Mouse (Mus musculus) MEL (cell line): Measurements from ENCODE around the gene Fcnb. TPM values are rescaled to one million over a fixed set of nuclear protein-coding genes. Genes with fewer than 3 reads are reported as not detected.
A peak's percentile ranks its signal among the peaks of the same experiment; 100 is the strongest.

ENCODE experiments used
- DNase-seq: peaks from one replicate; pipeline ENCODE4 v3.0.0; 2011; ENCODE audit warnings: low read depth, low spot score
- H3K27ac ChIP-seq: 2 replicates; pipeline ENCODE4 v1.5.1; 2012; ENCODE audit warnings: low read depth, mild to moderate bottlenecking, control low read depth, low read length, moderate library complexity; ENCODE audit not compliant: control insufficient read depth
- H3K27me3 ChIP-seq, 2 experiments: fragments of 150-350 bp in 1 of 2; sonication (generic) in 1 of 2; 2 replicates each; pipeline ENCODE4 v1.6.1; 2012; ENCODE audit warnings: low read length in 2 of 2, mild to moderate bottlenecking in 2 of 2, improper control_type of control experiment in 1 of 2, moderate library complexity in 1 of 2; ENCODE audit not compliant: insufficient read depth in 2 of 2, control insufficient read depth in 1 of 2
- H3K36me3 ChIP-seq, 2 experiments: 2 replicates each; pipeline ENCODE4 v1.6.1; 2012 to 2014; ENCODE audit warnings: low read length in 2 of 2, improper control_type of control experiment in 1 of 2, inconsistent platforms in 1 of 2, mild to moderate bottlenecking in 1 of 2; ENCODE audit not compliant: insufficient read depth in 2 of 2, control insufficient read depth in 1 of 2
- H3K4me1 ChIP-seq, 2 experiments: fragments of 150-350 bp in 1 of 2; sonication (generic) in 1 of 2; 2 replicates each; pipeline ENCODE4 v1.6.1; 2012; ENCODE audit warnings: low read length in 2 of 2, improper control_type of control experiment in 1 of 2, mild to moderate bottlenecking in 1 of 2; ENCODE audit not compliant: insufficient read depth in 2 of 2, control insufficient read depth in 1 of 2
- H3K4me3 ChIP-seq, 2 experiments: fragments of 150-350 bp in 1 of 2; sonication (generic) in 1 of 2; 2 replicates each; pipeline ENCODE4 v1.5.1; 2012; ENCODE audit warnings: low read depth in 2 of 2, low read length in 2 of 2, mild to moderate bottlenecking in 2 of 2, moderate library complexity in 2 of 2, control low read depth in 1 of 2, improper control_type of control experiment in 1 of 2; ENCODE audit not compliant: control insufficient read depth in 1 of 2, insufficient read depth in 1 of 2
- H3K79me2 ChIP-seq: 2 replicates; pipeline ENCODE4 v1.6.1; 2012; ENCODE audit warnings: mild to moderate bottlenecking, low read length, moderate library complexity; ENCODE audit not compliant: control insufficient read depth, poor library complexity, insufficient read depth
- H3K9ac ChIP-seq: 2 replicates; pipeline ENCODE4 v1.6.1; 2012; ENCODE audit warnings: low read depth, mild to moderate bottlenecking, control low read depth, low read length, moderate library complexity; ENCODE audit not compliant: control insufficient read depth, poor library complexity, severe bottlenecking
- H3K9me3 ChIP-seq: fragments of 150-350 bp; sonication (generic); replicated peaks from 2 replicates; pipeline ENCODE4 v1.6.1; 2012; ENCODE audit warnings: mild to moderate bottlenecking, low read length, improper control_type of control experiment, moderate library complexity; ENCODE audit not compliant: insufficient read depth
- CHD1 ChIP-seq: IDR thresholded peaks from 2 replicates; pipeline ENCODE4 v1.6.1; 2012; ENCODE audit warnings: low read depth, mild to moderate bottlenecking, inconsistent platforms, low read length, improper control_type of control experiment
- CHD2 ChIP-seq: IDR thresholded peaks from 2 replicates; pipeline ENCODE4 v1.6.1; 2011; ENCODE audit warnings: low read length, improper control_type of control experiment
- CTCF ChIP-seq, 3 experiments: IDR thresholded peaks in 2 of 3; conservative IDR thresholded peaks in 1 of 3; 2 replicates each; pipeline ENCODE4 v1.5.1; 2011 to 2012; ENCODE audit warnings: low read length in 3 of 3, low read depth in 2 of 3, mild to moderate bottlenecking in 2 of 3, improper control_type of control experiment in 1 of 3, inconsistent platforms in 1 of 3, mixed read lengths in 1 of 3, moderate library complexity in 1 of 3; ENCODE audit not compliant: control insufficient read depth in 1 of 3, insufficient read depth in 1 of 3, poor library complexity in 1 of 3, severe bottlenecking in 1 of 3
- EP300 ChIP-seq, 2 experiments: IDR thresholded peaks; 2 replicates each; pipeline ENCODE4 v1.6.1; 2011; ENCODE audit warnings: improper control_type of control experiment in 2 of 2, low read length in 2 of 2, low read depth in 1 of 2, mild to moderate bottlenecking in 1 of 2
- ETS1 ChIP-seq: IDR thresholded peaks from 2 replicates; pipeline ENCODE4 v1.6.1; 2012; ENCODE audit warnings: low read depth, mild to moderate bottlenecking, inconsistent platforms, low read length, improper control_type of control experiment, moderate library complexity
- GABPA ChIP-seq: IDR thresholded peaks from 2 replicates; pipeline ENCODE4 v1.6.1; 2012; ENCODE audit warnings: low read depth, mild to moderate bottlenecking, inconsistent platforms, low read length, improper control_type of control experiment, moderate library complexity
- GATA1 ChIP-seq: IDR thresholded peaks from 2 replicates; pipeline ENCODE4 v1.6.1; 2011; ENCODE audit warnings: low read depth, low read length, improper control_type of control experiment
- HCFC1 ChIP-seq: IDR thresholded peaks from 2 replicates; pipeline ENCODE4 v1.6.1; 2012; ENCODE audit warnings: low read depth, mild to moderate bottlenecking, inconsistent platforms, low read length, improper control_type of control experiment, moderate library complexity
- JUND ChIP-seq: IDR thresholded peaks from 2 replicates; pipeline ENCODE4 v1.6.1; 2011; ENCODE audit warnings: low read depth, mild to moderate bottlenecking, improper control_type of control experiment, low read length
- KAT2A ChIP-seq: conservative IDR thresholded peaks from 2 replicates; pipeline ENCODE4 v1.6.1; 2012; ENCODE audit warnings: low read depth, low read length, improper control_type of control experiment, inconsistent platforms
- MAFK ChIP-seq: IDR thresholded peaks from 2 replicates; pipeline ENCODE4 v1.6.1; 2011; ENCODE audit warnings: low read depth, mild to moderate bottlenecking, low read length, improper control_type of control experiment, borderline replicate concordance
- MAX ChIP-seq: IDR thresholded peaks from 2 replicates; pipeline ENCODE4 v1.6.1; 2011; ENCODE audit warnings: low read length, improper control_type of control experiment
- MAZ ChIP-seq: IDR thresholded peaks from 2 replicates; pipeline ENCODE4 v1.6.1; 2012; ENCODE audit warnings: low read depth, mild to moderate bottlenecking, inconsistent platforms, low read length, improper control_type of control experiment
- MEF2A ChIP-seq: IDR thresholded peaks from 2 replicates; pipeline ENCODE4 v1.6.1; 2014; ENCODE audit warnings: low read depth, mild to moderate bottlenecking, inconsistent platforms, low read length, improper control_type of control experiment; ENCODE audit not compliant: poor library complexity, insufficient replicate concordance, severe bottlenecking; ENCODE audit errors: extremely low read depth
- MXI1 ChIP-seq: IDR thresholded peaks from 2 replicates; pipeline ENCODE4 v1.6.1; 2011; ENCODE audit warnings: mild to moderate bottlenecking, low read depth, low read length, improper control_type of control experiment
- MYC ChIP-seq: IDR thresholded peaks from 2 replicates; pipeline ENCODE4 v1.6.1; 2011; ENCODE audit warnings: low read depth, mild to moderate bottlenecking, low read length, improper control_type of control experiment, moderate library complexity
- NELFE ChIP-seq: IDR thresholded peaks from 2 replicates; pipeline ENCODE4 v1.6.1; 2011; ENCODE audit warnings: low read depth, low read length, improper control_type of control experiment
- NRF1 ChIP-seq: IDR thresholded peaks from 2 replicates; pipeline ENCODE4 v1.6.1; 2014; ENCODE audit warnings: low read depth, mild to moderate bottlenecking, inconsistent platforms, low read length, improper control_type of control experiment, moderate library complexity; ENCODE audit not compliant: poor library complexity, insufficient read depth, severe bottlenecking
- POLR2AphosphoS2 ChIP-seq: IDR thresholded peaks from 2 replicates; pipeline ENCODE4 v1.6.1; 2011; ENCODE audit warnings: low read length, improper control_type of control experiment
- POLR2AphosphoS5 ChIP-seq: IDR thresholded peaks from 2 replicates; pipeline ENCODE4 v1.6.1; 2012; ENCODE audit warnings: low read depth, borderline replicate concordance, mild to moderate bottlenecking, inconsistent platforms, low read length, moderate library complexity, mixed read lengths
- RAD21 ChIP-seq: IDR thresholded peaks from 2 replicates; pipeline ENCODE4 v1.6.1; 2011; ENCODE audit warnings: mild to moderate bottlenecking, low read depth, low read length, improper control_type of control experiment
- RCOR1 ChIP-seq: IDR thresholded peaks from 2 replicates; pipeline ENCODE4 v1.6.1; 2012; ENCODE audit warnings: low read depth, mild to moderate bottlenecking, inconsistent platforms, low read length, improper control_type of control experiment
- SIN3A ChIP-seq: IDR thresholded peaks from 2 replicates; pipeline ENCODE4 v1.6.1; 2012; ENCODE audit warnings: low read length, improper control_type of control experiment, inconsistent platforms
- SMC3 ChIP-seq: IDR thresholded peaks from 2 replicates; pipeline ENCODE4 v1.6.1; 2011; ENCODE audit warnings: low read depth, low read length, improper control_type of control experiment
- TAL1 ChIP-seq: IDR thresholded peaks from 2 replicates; pipeline ENCODE4 v1.6.1; 2012; ENCODE audit warnings: mild to moderate bottlenecking, inconsistent platforms, low read length, moderate library complexity, mixed read lengths
- UBTF ChIP-seq: IDR thresholded peaks from 2 replicates; pipeline ENCODE4 v1.6.1; 2012; ENCODE audit warnings: low read depth, mild to moderate bottlenecking, inconsistent platforms, low read length, improper control_type of control experiment, moderate library complexity, borderline replicate concordance; ENCODE audit not compliant: insufficient read depth
- USF1 ChIP-seq: IDR thresholded peaks from 2 replicates; pipeline ENCODE4 v1.6.1; 2014; ENCODE audit warnings: low read depth, mild to moderate bottlenecking, inconsistent platforms, low read length, improper control_type of control experiment, moderate library complexity
- USF2 ChIP-seq, 2 experiments: IDR thresholded peaks; 2 replicates each; pipeline ENCODE4 v1.6.1; 2011 to 2012; ENCODE audit warnings: improper control_type of control experiment in 2 of 2, low read length in 2 of 2, borderline replicate concordance in 1 of 2, inconsistent platforms in 1 of 2, low read depth in 1 of 2, mild to moderate bottlenecking in 1 of 2; ENCODE audit not compliant: insufficient read depth in 1 of 2
- ZC3H11A ChIP-seq: IDR thresholded peaks from 2 replicates; pipeline ENCODE4 v1.6.1; 2012; ENCODE audit warnings: low read depth, mild to moderate bottlenecking, inconsistent platforms, low read length, improper control_type of control experiment
- ZKSCAN1 ChIP-seq: IDR thresholded peaks from 2 replicates; pipeline ENCODE4 v1.6.1; 2012; ENCODE audit warnings: low read depth, mild to moderate bottlenecking, inconsistent platforms, low read length, improper control_type of control experiment, moderate library complexity
- ZNF384 ChIP-seq: IDR thresholded peaks from 2 replicates; pipeline ENCODE4 v1.6.1; 2012; ENCODE audit warnings: low read depth, mild to moderate bottlenecking, inconsistent platforms, low read length, improper control_type of control experiment
- polyA plus RNA-seq, 2 experiments: library from polyadenylated mRNA; stranded (reverse) in 1 of 2; unstranded in 1 of 2; fragments of >175 nt in 1 of 2; fragments of >200 nt in 1 of 2; gene quantifications; 2 replicates each; pipeline versions ENCODE4 v1.2.1 to v1.2.4; 2012; ENCODE audit warnings: low replicate concordance in 2 of 2, low read depth in 1 of 2; ENCODE audit not compliant: insufficient read length in 2 of 2, insufficient read depth in 1 of 2, missing spikeins in 1 of 2
- total RNA-seq: library from RNA; depleted of rRNA; stranded (reverse); fragments of 300-350 nt; gene quantifications from 2 replicates; pipeline ENCODE4 v1.2.3, GENCODE M21; 2012

Gene Fcnb
- total and polyA plus RNA-seq, 3 experiments, result not detected

DNA sequence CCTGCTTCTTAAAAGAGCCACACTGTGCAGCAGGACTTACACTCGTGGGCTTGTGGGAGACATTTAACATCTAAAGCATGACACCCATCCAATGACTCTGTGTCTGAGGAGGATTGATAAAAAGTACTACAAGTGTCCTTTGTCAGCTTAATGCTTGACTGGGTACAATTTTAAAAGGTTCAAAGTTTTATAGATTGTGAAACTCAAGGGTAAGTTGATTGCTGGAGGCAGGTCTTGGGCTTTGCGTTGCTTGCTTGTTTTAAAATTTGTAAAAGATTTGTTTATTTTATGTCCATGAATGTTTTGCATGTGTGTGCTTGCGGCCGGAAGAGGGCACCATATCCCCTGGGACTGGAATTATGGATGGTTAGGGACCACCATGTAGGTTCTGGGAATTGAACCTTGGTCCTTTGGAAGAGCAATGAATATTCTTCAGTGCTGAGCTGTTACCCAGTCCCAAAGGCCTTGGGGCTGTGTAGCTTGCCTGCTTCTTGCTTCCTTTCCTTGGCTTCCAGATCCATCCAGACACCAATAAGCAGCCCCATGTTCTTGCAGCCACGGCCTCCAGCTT is 19.5 kb downstream of the Fcnb start (continued):
- peak; percentile 37 to 54 (median 53) for TF ChIP-seq CTCF (IDR thresholded peaks at IDR 0.05 in 2 of 3, conservative IDR thresholded peaks at IDR 0.05 in 1 of 3; ENCODE audit: control insufficient read depth in 1 of 3, insufficient read depth in 1 of 3, low read depth in 2 of 3, low read length in 3 of 3, poor library complexity in 1 of 3, severe bottlenecking in 1 of 3)
- peak; percentile 51 for TF ChIP-seq RAD21
- TF ChIP-seq ZC3H11A, result peak; percentile 41

DNA sequence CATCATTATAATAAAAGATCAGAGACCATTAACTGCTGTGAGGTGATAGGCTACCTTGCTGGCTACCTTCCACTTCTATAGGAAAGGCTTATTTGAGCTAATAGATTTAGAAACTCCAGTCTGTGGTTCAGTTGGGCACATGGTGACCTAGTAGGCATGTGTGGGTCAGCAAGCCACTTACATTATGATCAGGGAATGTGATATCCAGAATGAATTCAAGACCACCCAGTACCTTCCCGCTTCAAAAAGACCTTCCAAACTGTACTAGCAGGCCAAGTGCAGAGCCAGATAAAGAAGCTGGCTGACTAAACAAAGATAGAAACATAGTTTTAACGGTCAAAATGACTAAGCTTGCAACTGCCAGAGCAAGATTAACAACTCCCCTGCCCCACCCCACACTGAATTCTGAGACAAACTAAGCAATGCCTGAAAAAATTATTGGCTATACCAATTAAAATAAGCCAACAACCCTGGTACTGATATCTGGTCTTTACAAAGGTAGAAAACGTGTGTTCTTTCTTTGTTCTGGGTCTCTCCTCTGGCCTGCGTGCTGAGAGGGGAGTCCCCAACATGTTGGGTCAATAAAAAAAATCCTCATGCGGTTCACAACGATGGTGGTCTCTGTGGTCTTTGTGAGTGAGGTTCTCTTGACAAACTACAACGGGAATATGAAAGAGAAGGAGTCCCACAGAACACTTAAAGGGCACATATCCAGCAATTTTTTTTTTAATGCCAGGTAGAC is 20.2 kb downstream of the Fcnb start:
- H3K27ac ChIP-seq, result peak overlapping the region; percentile 100
- peak overlapping the region in 1 of 2 experiments; percentile 11; a peak in 1 of 4 replicates for H3K4me3 ChIP-seq
- peak; percentile 94 for DNase-seq
- H3K36me3 ChIP-seq, result peaks cover 0 to 79% of the 10 kb centered on the region in 2 experiments; a peak in 2 of 4 replicates
- peak overlapping the region; percentile 82 for H3K9ac ChIP-seq
- H3K9me3 ChIP-seq, result no peaks in the 10 kb centered on the region
- peaks cover 3% of the 10 kb centered on the region; the same call in 1 of the 2 replicates for H3K79me2 ChIP-seq
- peaks cover 49 to 78% of the 10 kb centered on the region in 2 experiments for H3K4me1 ChIP-seq
- H3K27me3 ChIP-seq, result no peaks in the 10 kb centered on the region
- TF ChIP-seq MXI1 (no peak), ZKSCAN1 (no peak), CHD2 (peak; percentile 61), RAD21 (no peak), MAX (peak; percentile 46; the same call in 1 of the 2 replicates), SIN3A (peak; percentile 99), MAZ (0 out of 2 replicates have a peak, but pooled peaks have one; percentile 58), NRF1 (no peak), USF1 (0 out of 2 replicates have a peak, but pooled peaks have one; percentile 3), CHD1 (no peak; the same call in 1 of the 2 replicates), JUND (peak; percentile 97), POLR2AphosphoS2 (peak; percentile 85; the same call in 1 of the 2 replicates), USF2 (IDR thresholded peaks at IDR 0.05; ENCODE audit: borderline replicate concordance in 1 of 2, insufficient read depth in 1 of 2, low read depth in 1 of 2, low read length in 2 of 2) (no peak), MAFK (peak; percentile 81; the same call in 1 of the 2 replicates), UBTF (no peak), HCFC1 (peak; percentile 47; the same call in 1 of the 2 replicates), MYC (peak; percentile 91; the same call in 1 of the 2 replicates), ETS1 (peak; percentile 96), RCOR1 (peak; percentile 73; the same call in 1 of the 2 replicates), GATA1 (peak; percentile 99), TAL1 (peak; percentile 97), GABPA (peak; percentile 97), NELFE (no peak), KAT2A (no peak; the same call in 1 of the 2 replicates), ZNF384 (peak; percentile 73), ZC3H11A (no peak), POLR2AphosphoS5 (no peak), MEF2A (no peak), EP300 (IDR thresholded peaks at IDR 0.05; ENCODE audit: low read depth in 1 of 2, low read length in 2 of 2) (peak; percentile 99 to 100), SMC3 (no peak)
